Mouse (Mus musculus): ENCODE results near the gene Casz1.

Gene Casz1

GRCm38 (mm10) chr4:148902919-148903727, 98.9 kb downstream of the Casz1 start:
- in situ Hi-C loops (cut with MboI, MseI): no loop called here

GRCm38 (mm10) chr4:148905295-148905694, 101.1 kb downstream of the Casz1 start:
- in situ Hi-C loops (cut with MboI, MseI): no loop called here

- in situ Hi-C loops (cut with MboI, MseI): no loop called here
These were observed 102.6 kb downstream of the Casz1 start for GRCm38 (mm10) chr4:148906806-148907205.

GRCm38 (mm10) chr4:148908214-148908681, 104.0 kb downstream of the Casz1 start:
- in situ Hi-C loops (cut with MboI, MseI): no loop called here

- in situ Hi-C loops (cut with MboI, MseI): no loop called here
These were observed 104.7 kb downstream of the Casz1 start for GRCm38 (mm10) chr4:148908760-148909510.

GRCm38 (mm10) chr4:148909566-148909965, 105.3 kb downstream of the Casz1 start:
- in situ Hi-C loops (cut with MboI, MseI): no loop called here

- in situ Hi-C loops (cut with MboI, MseI): no loop called here
These were observed 107.9 kb downstream of the Casz1 start for GRCm38 (mm10) chr4:148912134-148912533.

DNA sequence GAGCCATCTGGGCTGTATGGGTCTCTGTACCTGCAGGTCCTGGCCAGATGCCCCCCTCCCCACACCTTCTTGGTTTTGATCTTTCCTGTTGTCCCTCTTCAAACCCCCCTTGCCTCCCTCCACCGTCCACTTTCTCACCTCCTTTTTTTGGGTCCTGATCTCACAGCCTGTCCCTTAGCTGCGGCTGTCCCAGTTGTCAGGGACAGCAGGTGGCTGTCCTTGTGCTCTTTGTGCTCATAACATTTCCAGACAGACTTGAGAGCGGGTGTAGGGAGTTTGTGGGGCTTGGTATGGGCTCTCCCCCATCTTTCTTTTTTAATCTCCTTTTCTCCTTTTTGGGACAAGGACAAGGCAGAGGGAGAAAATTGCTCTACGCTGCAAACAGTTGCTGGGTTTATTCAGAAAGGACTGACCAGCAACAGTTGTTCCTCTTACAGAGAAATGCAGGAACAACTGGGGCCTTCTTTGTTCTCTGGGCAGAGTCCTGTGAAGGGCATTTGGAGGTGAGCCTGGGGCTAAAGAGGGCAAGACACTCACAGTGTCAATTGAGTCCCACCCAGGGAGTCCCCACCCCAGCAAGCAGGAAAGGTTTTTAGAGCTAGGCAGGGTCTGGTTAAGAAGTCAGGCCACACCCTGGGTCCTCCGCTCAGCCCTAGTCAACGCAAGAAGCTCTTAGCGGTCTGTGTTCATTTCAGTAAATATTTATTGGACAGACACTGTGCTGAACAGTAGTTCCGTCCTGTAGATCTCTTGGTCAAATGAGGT, 108.8 kb downstream of the Casz1 start:
- in situ Hi-C loops (cut with MboI, MseI): no loop called here

- in situ Hi-C loops (cut with MboI, MseI): no loop called here
These were observed 110.8 kb downstream of the Casz1 start for GRCm38 (mm10) chr4:148914863-148915622.

DNA sequence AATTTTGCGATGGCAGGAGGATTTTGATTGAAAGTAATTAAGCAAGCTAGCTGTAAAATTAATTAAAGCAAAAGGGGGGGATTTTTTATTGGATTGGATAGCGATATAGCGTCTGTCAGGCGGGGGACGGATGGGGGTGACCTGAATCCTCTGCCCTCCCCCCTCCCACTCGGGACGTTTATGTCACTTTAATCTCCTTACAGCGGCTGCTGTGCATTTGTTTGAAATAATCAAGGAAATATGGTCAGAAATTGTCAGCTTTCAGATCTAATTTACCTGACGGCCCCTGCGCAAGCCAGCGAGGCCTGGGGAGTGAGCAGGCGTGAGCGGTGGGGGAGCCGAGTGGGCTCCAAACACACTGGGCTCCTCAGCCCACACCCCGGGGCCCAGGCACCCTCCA, 111.6 kb downstream of the Casz1 start:
- in situ Hi-C loops (cut with MboI, MseI): no loop called here

DNA sequence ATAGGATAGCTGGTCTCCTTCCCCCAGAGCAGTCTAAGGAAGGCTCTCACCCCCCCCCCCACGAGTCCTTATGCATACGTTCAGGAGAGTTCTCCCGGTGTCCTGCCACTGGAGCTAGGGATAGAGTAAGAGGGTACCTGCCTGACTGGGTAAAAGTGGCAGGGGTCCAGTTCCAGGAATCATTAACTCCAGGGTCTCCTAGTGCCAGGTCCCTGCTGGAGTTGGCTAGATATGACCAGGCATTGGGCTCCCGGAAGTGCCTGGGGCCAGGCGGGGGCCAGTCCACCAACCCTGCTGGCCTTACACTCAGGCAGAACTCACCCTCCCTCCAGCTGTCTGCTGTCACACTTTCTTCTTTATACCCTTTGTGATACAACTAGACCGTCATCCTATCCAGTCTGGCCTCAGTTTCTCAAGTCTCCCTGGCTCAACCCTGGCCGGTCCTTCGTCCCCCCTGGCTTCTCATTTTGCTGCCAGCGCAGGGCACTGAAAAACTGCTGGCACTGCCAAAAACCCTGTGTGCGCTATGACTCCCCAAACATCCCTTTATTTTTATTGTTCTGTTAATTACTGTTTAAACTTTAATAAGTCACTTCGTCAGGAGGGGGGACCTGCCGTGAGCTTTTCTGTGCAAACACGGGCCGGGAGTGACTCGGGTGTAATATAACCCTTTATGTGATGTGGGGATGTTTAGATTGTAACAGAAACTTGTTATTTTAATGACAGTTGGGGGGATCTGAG, 114.6 kb downstream of the Casz1 start:
- in situ Hi-C loops (cut with MboI, MseI): no loop called here

- in situ Hi-C loops (cut with MboI, MseI): no loop called here
These were observed 116.4 kb downstream of the Casz1 start for GRCm38 (mm10) chr4:148920610-148921009.

DNA sequence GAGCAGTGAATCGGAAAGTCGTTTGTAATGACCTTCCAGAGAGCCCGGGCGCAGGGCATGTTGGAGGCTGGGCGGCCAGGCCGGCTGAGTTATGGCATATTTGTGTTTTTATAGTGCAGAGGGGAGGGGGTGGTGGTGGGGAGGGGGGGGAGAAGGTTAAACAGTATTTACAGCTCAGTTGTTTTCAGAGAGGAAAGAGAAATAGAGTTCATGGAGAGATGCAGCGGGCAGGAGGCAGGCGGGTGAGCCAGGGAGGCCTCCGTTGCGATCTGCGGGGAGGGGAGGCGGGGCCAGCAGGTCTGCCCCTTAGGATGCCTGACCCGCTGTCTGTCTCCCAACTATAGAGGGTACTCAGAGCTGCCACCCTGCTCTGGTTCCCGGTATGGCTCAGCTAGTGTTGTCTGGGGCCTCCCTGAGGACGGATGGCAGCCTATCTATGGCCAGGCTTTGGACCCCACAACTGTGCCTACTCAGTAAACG, 118.0 kb downstream of the Casz1 start:
- in situ Hi-C loops (cut with MboI, MseI): no loop called here

- in situ Hi-C loops (cut with MboI, MseI): no loop called here
These were observed 119.2 kb downstream of the Casz1 start for GRCm38 (mm10) chr4:148923414-148923813.

DNA sequence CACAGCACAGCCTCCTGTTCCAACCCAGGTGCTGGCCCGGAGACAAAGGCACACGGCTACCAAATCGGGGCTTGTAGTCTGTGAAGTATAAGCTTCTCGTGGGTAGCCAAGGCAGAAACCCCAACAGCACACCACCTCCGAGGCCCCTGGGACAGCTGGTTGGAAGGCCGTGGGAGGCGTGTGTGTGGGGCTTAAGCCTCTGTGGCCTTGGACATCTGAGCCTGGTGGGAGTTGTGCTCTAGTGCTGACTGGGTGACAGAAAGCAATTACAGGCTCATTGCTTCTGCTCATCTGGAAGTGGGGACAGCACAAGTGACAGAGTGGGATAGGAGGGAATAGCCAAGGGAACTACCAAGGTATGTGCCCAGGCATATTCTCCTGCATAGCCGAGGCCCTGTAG, 119.7 kb downstream of the Casz1 start:
- in situ Hi-C loops (cut with MboI, MseI): no loop called here

DNA sequence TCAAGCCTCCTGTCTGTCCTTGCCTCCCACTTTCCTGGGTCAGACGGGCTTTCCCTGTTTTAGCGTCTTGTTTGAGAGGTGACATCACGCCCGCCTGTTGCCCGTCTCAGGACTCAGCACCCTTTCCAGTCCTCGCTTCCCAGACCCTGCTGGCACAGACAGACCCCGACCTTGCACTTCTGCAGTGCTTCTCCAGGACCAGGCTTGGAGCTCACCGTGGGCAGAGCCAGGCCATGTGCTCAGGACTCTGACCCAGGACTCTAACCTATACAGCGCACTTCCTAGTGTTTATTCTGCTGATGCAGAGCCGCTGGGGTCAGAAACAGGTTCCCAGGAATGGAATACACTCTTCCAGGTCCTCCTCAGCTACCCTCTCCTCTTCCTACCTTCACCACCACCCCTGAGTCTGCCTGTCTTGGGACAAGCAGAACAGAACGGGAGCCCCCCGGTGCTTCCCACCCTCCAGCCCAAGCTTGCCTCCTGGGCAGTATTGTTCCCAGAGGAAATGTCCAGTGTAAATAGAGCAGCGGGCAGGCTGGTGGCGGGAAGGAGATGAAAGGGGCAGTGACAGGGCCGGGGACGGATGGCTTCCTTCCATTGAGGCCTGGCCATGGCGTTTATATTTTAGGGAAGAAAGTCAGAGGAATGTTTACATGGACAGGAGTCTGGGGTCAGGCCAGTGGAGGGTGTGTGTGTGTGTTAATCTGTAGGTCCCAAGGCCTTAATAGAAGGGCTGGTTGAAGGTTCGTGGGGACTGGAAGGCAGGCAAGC, 121.5 kb downstream of the Casz1 start:
- in situ Hi-C loops (cut with MboI, MseI): no loop called here

- in situ Hi-C loops (cut with MboI, MseI): no loop called here
These were observed 122.2 kb downstream of the Casz1 start for GRCm38 (mm10) chr4:148926459-148926858.

GRCm38 (mm10) chr4:148928316-148928715, 124.1 kb downstream of the Casz1 start:
- in situ Hi-C loops (cut with MboI, MseI): no loop called here

GRCm38 (mm10) chr4:148928876-148929275, 124.6 kb downstream of the Casz1 start:
- in situ Hi-C loops (cut with MboI, MseI): no loop called here
